Mouse (Mus musculus): ENCODE data around the gene Paqr8. TPM values are rescaled to one million over a fixed set of nuclear protein-coding genes. Genes with fewer than 3 reads are reported as not detected.

Paqr8 gene
- polyA plus RNA-seq, 1 experiment from 2014 or later: 5.0 TPM

- Histone ChIP-seq H3K9ac (no peak overlapping the region), H3K9me3 (no peaks in the 10 kb centered on the region), H3K4me2 (no peak overlapping the region), H3K4me1 (no peaks in the 10 kb centered on the region), H3K27me3 (no peaks in the 10 kb centered on the region), H3K27ac (no peak overlapping the region), H3K36me3 (no peaks in the 10 kb centered on the region), H3K4me3 (no peak overlapping the region)
- 18% methylated on average over 3 of the region's 3 CpGs for WGBS
- ATAC-seq (ENCODE audit: borderline replicate concordance, extremely low read depth, low FRiP score, low TSS enrichment): no peak
Measured at GRCm38 (mm10) chr1:20939046-20939445, 48.6 kb downstream of the Paqr8 start.

- H3K4me3 ChIP-seq: no peak overlapping the region
Measured at GRCm38 (mm10) chr1:20940151-20940550, 49.7 kb downstream of the Paqr8 start.

GRCm38 (mm10) chr1:20941322-20941721, 50.9 kb downstream of the Paqr8 start:
- no peak for ATAC-seq (ENCODE audit: borderline replicate concordance, extremely low read depth, low FRiP score, low TSS enrichment)

More at GRCm38 (mm10) chr1:20940151-20940550, 49.7 kb downstream of the Paqr8 start:
- WGBS: 25% methylated on average over 16 of the region's 16 CpGs
- no peak overlapping the region for H3K9ac ChIP-seq
- ATAC-seq (ENCODE audit: borderline replicate concordance, extremely low read depth, low FRiP score, low TSS enrichment): peak; percentile 88
- no peaks in the 10 kb centered on the region for H3K36me3 ChIP-seq
- H3K4me2 ChIP-seq: peak overlapping the region; percentile 35
- no peaks in the 10 kb centered on the region for H3K4me1 ChIP-seq
- no peak overlapping the region; the same call in 1 of the 2 replicates for H3K27ac ChIP-seq
- no peaks in the 10 kb centered on the region for H3K9me3 ChIP-seq
- H3K27me3 ChIP-seq: no peaks in the 10 kb centered on the region

GRCm38 (mm10) chr1:20941857-20942256, 51.5 kb downstream of the Paqr8 start:
- WGBS: 79% methylated on average over 7 of the region's 7 CpGs
- Histone ChIP-seq H3K9me3 (no peaks in the 10 kb centered on the region), H3K27me3 (no peaks in the 10 kb centered on the region), H3K4me1 (no peaks in the 10 kb centered on the region), H3K36me3 (no peaks in the 10 kb centered on the region), H3K4me2 (no peak overlapping the region), H3K9ac (no peak overlapping the region), H3K4me3 (no peak overlapping the region), H3K27ac (no peak overlapping the region)
- ATAC-seq (ENCODE audit: borderline replicate concordance, extremely low read depth, low FRiP score, low TSS enrichment): no peak

More at GRCm38 (mm10) chr1:20941322-20941721, 50.9 kb downstream of the Paqr8 start:
- Histone ChIP-seq H3K27ac (no peak overlapping the region), H3K9me3 (no peaks in the 10 kb centered on the region), H3K36me3 (no peaks in the 10 kb centered on the region), H3K4me3 (no peak overlapping the region), H3K27me3 (no peaks in the 10 kb centered on the region), H3K4me1 (no peaks in the 10 kb centered on the region), H3K9ac (no peak overlapping the region), H3K4me2 (no peak overlapping the region)
- WGBS: 44% methylated on average over 2 of the region's 2 CpGs

GRCm38 (mm10) chr1:20943016-20943415, 52.6 kb downstream of the Paqr8 start:
- Histone ChIP-seq H3K4me3 (no peak overlapping the region), H3K27ac (no peak overlapping the region), H3K4me1 (no peaks in the 10 kb centered on the region), H3K9ac (no peak overlapping the region), H3K36me3 (no peaks in the 10 kb centered on the region), H3K9me3 (no peaks in the 10 kb centered on the region), H3K4me2 (no peak overlapping the region), H3K27me3 (no peaks in the 10 kb centered on the region)
- no peak for ATAC-seq (ENCODE audit: borderline replicate concordance, extremely low read depth, low FRiP score, low TSS enrichment)
- WGBS: 98% methylated on average over 2 of the region's 2 CpGs

GRCm38 (mm10) chr1:20951300-20951763, 60.9 kb downstream of the Paqr8 start, which contains the start of gene Efhc1:
TSS of gene Efhc1 (plus strand) at chr1:20951626.
- 2% methylated on average over 21 of the region's 23 CpGs for WGBS
- peak; percentile 98 for ATAC-seq (ENCODE audit: borderline replicate concordance, extremely low read depth, low FRiP score, low TSS enrichment)
- no peaks in the 10 kb centered on the region for H3K36me3 ChIP-seq
- H3K27me3 ChIP-seq: no peaks in the 10 kb centered on the region
- peak within 1 kb of the TSS; percentile 30 for H3K27ac ChIP-seq
- peak within 1 kb of the TSS; percentile 39 for H3K9ac ChIP-seq
- H3K4me1 ChIP-seq: peaks cover 6% of the 10 kb centered on the region; the same call in 1 of the 2 replicates
- H3K4me3 ChIP-seq: peak within 1 kb of the TSS; percentile 53
- no peaks in the 10 kb centered on the region for H3K9me3 ChIP-seq
- H3K4me2 ChIP-seq: peak within 1 kb of the TSS; percentile 78

GRCm38 (mm10) chr1:20951799-20952198, 61.4 kb downstream of the Paqr8 start:
- Histone ChIP-seq H3K36me3 (no peaks in the 10 kb centered on the region), H3K27me3 (no peaks in the 10 kb centered on the region), H3K9me3 (no peaks in the 10 kb centered on the region), H3K9ac (peak overlapping the region; percentile 39), H3K4me2 (peak overlapping the region; percentile 78), H3K4me3 (peak overlapping the region; percentile 53), H3K27ac (peak overlapping the region; percentile 30; the same call in 1 of the 2 replicates), H3K4me1 (peaks cover 6% of the 10 kb centered on the region; the same call in 1 of the 2 replicates)
- peak; percentile 5; the same call in 1 of the 2 replicates for ATAC-seq (ENCODE audit: borderline replicate concordance, extremely low read depth, low FRiP score, low TSS enrichment)
- 4% methylated on average over 16 of the region's 16 CpGs for WGBS

- no peaks in the 10 kb centered on the region for H3K27me3 ChIP-seq
- no peak for ATAC-seq (ENCODE audit: borderline replicate concordance, extremely low read depth, low FRiP score, low TSS enrichment)
- H3K9ac ChIP-seq: no peak overlapping the region
- 81% methylated on average over 3 of the region's 3 CpGs for WGBS
- H3K4me1 ChIP-seq: peaks cover 6% of the 10 kb centered on the region; the same call in 1 of the 2 replicates
- no peaks in the 10 kb centered on the region for H3K9me3 ChIP-seq
- no peak overlapping the region for H3K4me3 ChIP-seq
- no peak overlapping the region for H3K4me2 ChIP-seq
- no peak overlapping the region for H3K27ac ChIP-seq
- H3K36me3 ChIP-seq: no peaks in the 10 kb centered on the region
Measured at GRCm38 (mm10) chr1:20954876-20955275, 64.5 kb downstream of the Paqr8 start.

GRCm38 (mm10) chr1:20969642-20970041, 79.2 kb downstream of the Paqr8 start:
- H3K9ac ChIP-seq: no peak overlapping the region
- WGBS: 79% methylated on average over 2 of the region's 2 CpGs
- no peaks in the 10 kb centered on the region for H3K4me1 ChIP-seq
- no peak for ATAC-seq (ENCODE audit: borderline replicate concordance, extremely low read depth, low FRiP score, low TSS enrichment)
- no peak overlapping the region for H3K4me3 ChIP-seq
- no peaks in the 10 kb centered on the region for H3K36me3 ChIP-seq
- H3K27ac ChIP-seq: no peak overlapping the region
- no peaks in the 10 kb centered on the region for H3K27me3 ChIP-seq
- no peak overlapping the region for H3K4me2 ChIP-seq
- no peaks in the 10 kb centered on the region for H3K9me3 ChIP-seq

GRCm38 (mm10) chr1:20973389-20973788, 83.0 kb downstream of the Paqr8 start:
- no peak for ATAC-seq (ENCODE audit: borderline replicate concordance, extremely low read depth, low FRiP score, low TSS enrichment)
- Histone ChIP-seq H3K4me3 (no peak overlapping the region), H3K36me3 (no peaks in the 10 kb centered on the region), H3K4me2 (no peak overlapping the region), H3K27ac (no peak overlapping the region), H3K4me1 (no peaks in the 10 kb centered on the region), H3K9ac (no peak overlapping the region), H3K9me3 (no peaks in the 10 kb centered on the region), H3K27me3 (no peaks in the 10 kb centered on the region)
- WGBS: 89% methylated on average over 6 of the region's 6 CpGs

GRCm38 (mm10) chr1:20974341-20975135, 84.1 kb downstream of the Paqr8 start:
- ATAC-seq (ENCODE audit: borderline replicate concordance, extremely low read depth, low FRiP score, low TSS enrichment): no peak
- WGBS: 54% methylated on average over 9 of the region's 9 CpGs
- H3K4me2 ChIP-seq: no peak overlapping the region
- no peak overlapping the region for H3K4me3 ChIP-seq
- no peaks in the 10 kb centered on the region for H3K9me3 ChIP-seq
- H3K27me3 ChIP-seq: no peaks in the 10 kb centered on the region
- no peak overlapping the region for H3K9ac ChIP-seq
- H3K36me3 ChIP-seq: no peaks in the 10 kb centered on the region
- no peak overlapping the region for H3K27ac ChIP-seq
- no peaks in the 10 kb centered on the region for H3K4me1 ChIP-seq

GRCm38 (mm10) chr1:20980553-20980952, 90.1 kb downstream of the Paqr8 start:
- Histone ChIP-seq H3K4me1 (no peaks in the 10 kb centered on the region), H3K4me2 (no peak overlapping the region), H3K36me3 (no peaks in the 10 kb centered on the region), H3K27ac (no peak overlapping the region), H3K27me3 (no peaks in the 10 kb centered on the region), H3K4me3 (no peak overlapping the region), H3K9ac (no peak overlapping the region), H3K9me3 (no peaks in the 10 kb centered on the region)
- no peak for ATAC-seq (ENCODE audit: borderline replicate concordance, extremely low read depth, low FRiP score, low TSS enrichment)
- 65% methylated on average over 1 of the region's 1 CpGs for WGBS

Data from lung, embryonic 15.5 days (tissue).